Mouse (Mus musculus): ENCODE results near the gene Nme9. TPM values are rescaled to one million over a fixed set of nuclear protein-coding genes. Genes with fewer than 3 reads are reported as not detected.

The Nme9 gene
- polyA plus RNA-seq, 1 experiment from 2014 or later = 0.42 TPM

GRCm38 (mm10) chr9:99428601-99429331, 22.5 kb upstream of the Nme9 start:
- 79% methylated on average over 11 of the region's 11 CpGs for WGBS
- Histone ChIP-seq H3K9ac (no peak overlapping the region), H3K4me2 (no peak overlapping the region), H3K9me3 (no peaks in the 10 kb centered on the region), H3K27ac (no peak overlapping the region), H3K36me3 (replicated peaks) (no peaks in the 10 kb centered on the region), H3K4me1 (peaks cover 19% of the 10 kb centered on the region), H3K4me3 (replicated peaks) (no peak overlapping the region), H3K27me3 (no peaks in the 10 kb centered on the region)
- ATAC-seq (ENCODE audit: low FRiP score) = no peak

GRCm38 (mm10) chr9:99429845-99430244, 21.4 kb upstream of the Nme9 start:
- H3K27ac ChIP-seq = no peak overlapping the region
- no peaks in the 10 kb centered on the region for H3K27me3 ChIP-seq
- no peak overlapping the region for H3K9ac ChIP-seq
- H3K4me1 ChIP-seq = peaks cover 23% of the 10 kb centered on the region
- no peak overlapping the region for H3K4me3 ChIP-seq (replicated peaks)
- H3K36me3 ChIP-seq (replicated peaks) = no peaks in the 10 kb centered on the region
- H3K9me3 ChIP-seq = no peaks in the 10 kb centered on the region
- 89% methylated on average over 3 of the region's 3 CpGs for WGBS
- no peak for ATAC-seq (ENCODE audit: low FRiP score)
- no peak overlapping the region for H3K4me2 ChIP-seq

DNA sequence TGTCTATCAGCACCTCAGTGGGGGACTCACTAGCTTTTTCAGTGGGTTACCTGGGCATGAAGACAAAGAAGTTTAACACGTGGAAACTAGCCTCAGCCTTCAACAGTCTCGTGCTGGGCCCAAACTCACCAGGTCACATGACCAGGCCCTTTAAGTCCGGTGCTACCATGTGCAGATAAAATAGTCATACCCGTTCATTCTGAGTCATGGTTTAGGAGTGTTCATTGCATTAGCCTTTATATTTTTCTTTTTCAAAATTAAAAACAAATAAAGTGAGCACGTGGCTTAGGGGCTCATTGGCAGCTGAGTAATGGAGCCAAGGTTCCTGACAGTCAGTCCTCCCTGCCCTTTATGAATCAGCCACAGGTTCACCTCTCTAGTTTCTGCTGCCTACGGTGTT, 20.5 kb upstream of the Nme9 start:
- ATAC-seq (ENCODE audit: low FRiP score) = no peak
- Histone ChIP-seq H3K27ac (no peak overlapping the region), H3K4me3 (replicated peaks) (no peak overlapping the region), H3K9ac (no peak overlapping the region), H3K9me3 (no peaks in the 10 kb centered on the region), H3K27me3 (no peaks in the 10 kb centered on the region), H3K4me1 (peaks cover 30% of the 10 kb centered on the region), H3K4me2 (no peak overlapping the region), H3K36me3 (replicated peaks) (no peaks in the 10 kb centered on the region)
- WGBS = 80% methylated on average over 6 of the region's 6 CpGs

DNA sequence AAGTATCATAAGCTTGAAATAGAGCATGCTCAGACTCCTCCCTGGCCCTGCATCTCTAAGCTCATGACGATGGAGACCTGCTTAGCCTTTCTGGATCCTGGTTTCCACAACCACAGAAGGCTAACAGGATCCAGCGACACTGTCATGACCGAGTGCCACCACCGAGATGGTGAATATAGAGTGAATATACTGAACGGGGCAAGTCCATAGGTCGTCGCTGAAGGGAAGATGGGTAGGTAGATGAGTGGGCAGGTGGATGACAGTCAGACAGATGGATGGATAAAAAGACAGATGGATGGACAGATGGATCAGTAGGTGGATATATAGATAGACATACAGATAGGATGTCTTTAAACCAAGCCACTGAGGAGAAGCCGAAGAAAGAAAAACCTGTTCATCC, 19.9 kb upstream of the Nme9 start:
- ATAC-seq (ENCODE audit: low FRiP score) = no peak
- no peak overlapping the region for H3K4me3 ChIP-seq (replicated peaks)
- H3K27me3 ChIP-seq = no peaks in the 10 kb centered on the region
- no peak overlapping the region for H3K27ac ChIP-seq
- 95% methylated on average over 8 of the region's 8 CpGs for WGBS
- no peaks in the 10 kb centered on the region for H3K9me3 ChIP-seq
- no peak overlapping the region for H3K9ac ChIP-seq
- H3K4me1 ChIP-seq = peaks cover 31% of the 10 kb centered on the region
- no peaks in the 10 kb centered on the region for H3K36me3 ChIP-seq (replicated peaks)
- no peak overlapping the region for H3K4me2 ChIP-seq

- H3K4me2 ChIP-seq = no peak overlapping the region
- no peak for ATAC-seq (ENCODE audit: low FRiP score)
- H3K9ac ChIP-seq = no peak overlapping the region
- no peak overlapping the region for H3K27ac ChIP-seq
- no peaks in the 10 kb centered on the region for H3K36me3 ChIP-seq (replicated peaks)
- peaks cover under 1% of the 10 kb centered on the region; the same call in 1 of the 2 replicates for H3K27me3 ChIP-seq
- 82% methylated on average over 6 of the region's 6 CpGs for WGBS
- no peaks in the 10 kb centered on the region for H3K9me3 ChIP-seq
- H3K4me1 ChIP-seq = peaks cover 33% of the 10 kb centered on the region
- H3K4me3 ChIP-seq (replicated peaks) = no peak overlapping the region
Measured at GRCm38 (mm10) chr9:99431963-99432362, 19.3 kb upstream of the Nme9 start.

DNA sequence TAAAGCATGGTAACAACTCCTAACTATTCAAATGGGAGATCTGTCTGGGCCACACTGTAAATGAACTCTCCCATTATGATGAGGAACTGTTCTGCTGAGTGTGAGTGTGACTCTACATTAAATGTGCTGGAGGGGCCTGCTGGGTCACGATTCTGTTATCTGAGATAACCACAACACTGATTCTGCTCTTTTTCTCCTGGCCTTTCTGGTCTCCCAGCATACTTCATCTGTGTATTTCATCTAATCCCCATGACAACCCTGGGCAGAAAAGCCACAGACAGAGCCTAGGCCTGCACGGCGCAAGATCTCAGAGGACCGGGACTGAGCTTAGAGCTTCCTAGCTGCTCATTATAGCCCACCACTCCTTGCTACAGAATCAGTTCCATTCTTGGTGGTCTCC, 18.8 kb upstream of the Nme9 start:
- Histone ChIP-seq H3K4me2 (no peak overlapping the region), H3K27me3 (peaks cover 5% of the 10 kb centered on the region), H3K27ac (no peak overlapping the region), H3K36me3 (replicated peaks) (no peaks in the 10 kb centered on the region), H3K4me1 (peaks cover 38% of the 10 kb centered on the region), H3K9ac (no peak overlapping the region), H3K4me3 (replicated peaks) (no peak overlapping the region), H3K9me3 (no peaks in the 10 kb centered on the region)
- 87% methylated on average over 4 of the region's 4 CpGs for WGBS
- ATAC-seq (ENCODE audit: low FRiP score) = no peak

GRCm38 (mm10) chr9:99434892-99435618, 16.2 kb upstream of the Nme9 start:
- H3K36me3 ChIP-seq (replicated peaks) = no peaks in the 10 kb centered on the region
- peaks cover 28% of the 10 kb centered on the region for H3K27me3 ChIP-seq
- H3K4me3 ChIP-seq (replicated peaks) = peak overlapping the region; percentile 83
- H3K4me2 ChIP-seq = peak overlapping the region; percentile 84
- H3K9ac ChIP-seq = peak overlapping the region; percentile 86
- WGBS = 36% methylated on average over 14 of the region's 14 CpGs
- H3K27ac ChIP-seq = peak overlapping the region; percentile 85; the same call in 1 of the 2 replicates
- H3K9me3 ChIP-seq = no peaks in the 10 kb centered on the region
- peak; percentile 50 for ATAC-seq (ENCODE audit: low FRiP score)
- H3K4me1 ChIP-seq = peaks cover 38% of the 10 kb centered on the region

GRCm38 (mm10) chr9:99435619-99436181, 15.6 kb upstream of the Nme9 start:
- H3K27me3 ChIP-seq = peaks cover 28% of the 10 kb centered on the region

GRCm38 (mm10) chr9:99436182-99437030, 14.9 kb upstream of the Nme9 start:
- H3K4me2 ChIP-seq = peak overlapping the region; percentile 84

More at GRCm38 (mm10) chr9:99435619-99436181, 15.6 kb upstream of the Nme9 start:
- ATAC-seq (ENCODE audit: low FRiP score) = peak; percentile 42
- Histone ChIP-seq H3K36me3 (replicated peaks) (no peaks in the 10 kb centered on the region), H3K4me3 (replicated peaks) (peak overlapping the region; percentile 83), H3K4me1 (peaks cover 38% of the 10 kb centered on the region), H3K4me2 (peak overlapping the region; percentile 84), H3K9me3 (no peaks in the 10 kb centered on the region), H3K27ac (peak overlapping the region; percentile 85), H3K9ac (peak overlapping the region; percentile 86)
- WGBS = 11% methylated on average over 16 of the region's 16 CpGs

DNA sequence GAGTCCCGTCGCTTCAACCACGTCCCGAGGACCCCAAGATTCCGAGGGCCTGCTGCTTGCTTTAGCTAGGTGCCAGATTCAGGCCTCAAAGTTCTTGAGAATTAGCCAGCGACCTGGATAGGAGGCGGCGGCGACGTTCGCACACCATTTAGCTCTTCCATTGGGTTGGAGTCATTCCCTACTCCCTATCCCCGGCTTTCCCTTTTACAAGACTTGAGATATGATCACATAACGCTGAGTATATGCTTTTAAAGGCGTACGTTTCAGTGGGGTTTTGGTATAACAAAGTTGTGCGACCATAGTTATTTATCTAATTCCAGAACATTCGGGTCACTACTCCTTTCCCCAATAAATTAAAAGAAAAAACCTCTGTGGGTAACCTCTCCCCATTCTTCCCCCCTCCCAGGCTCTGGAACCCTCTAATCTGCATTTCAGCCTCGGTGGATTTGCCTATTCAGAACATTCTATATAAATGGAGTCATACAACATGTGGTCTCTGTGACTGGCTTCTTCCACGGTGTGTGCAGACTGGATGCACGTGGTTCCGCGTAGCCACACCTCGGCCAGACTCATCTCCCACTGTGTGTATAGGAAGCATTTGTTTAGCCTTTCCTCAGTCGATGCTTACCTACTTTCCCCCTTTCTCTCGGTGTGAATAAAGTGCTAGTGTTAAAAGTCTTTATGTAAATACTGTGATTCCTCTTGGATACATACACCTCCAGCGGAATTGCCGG, 14.1 kb upstream of the Nme9 start, which contains the start of gene Mras:
TSS of gene Mras (minus strand) at position 351 of the 734 bp plus-strand sequence.
- Histone ChIP-seq H3K4me1 (peaks cover 38% of the 10 kb centered on the region), H3K27ac (peak within 1 kb of the TSS; percentile 85), H3K36me3 (replicated peaks) (no peaks in the 10 kb centered on the region), H3K9ac (peak within 1 kb of the TSS; percentile 86), H3K4me2 (peak within 1 kb of the TSS; percentile 84), H3K27me3 (peaks cover 34% of the 10 kb centered on the region), H3K4me3 (replicated peaks) (peak within 1 kb of the TSS; percentile 83), H3K9me3 (no peaks in the 10 kb centered on the region)
- ATAC-seq (ENCODE audit: low FRiP score) = 0 out of 2 replicates have a peak, but pooled peaks have one; percentile 2
- WGBS = 18% methylated on average over 27 of the region's 27 CpGs

More at GRCm38 (mm10) chr9:99436182-99437030, 14.9 kb upstream of the Nme9 start:
- peak overlapping the region; percentile 83 for H3K4me3 ChIP-seq (replicated peaks)
- WGBS = under 1% methylated on average over 67 of the region's 86 CpGs
- peak overlapping the region; percentile 85 for H3K27ac ChIP-seq
- H3K4me1 ChIP-seq = peaks cover 38% of the 10 kb centered on the region
- ATAC-seq (ENCODE audit: low FRiP score) = peak; percentile 84
- H3K9me3 ChIP-seq = no peaks in the 10 kb centered on the region
- peaks cover 28% of the 10 kb centered on the region for H3K27me3 ChIP-seq
- H3K36me3 ChIP-seq (replicated peaks) = no peaks in the 10 kb centered on the region
- H3K9ac ChIP-seq = peak overlapping the region; percentile 86

- no peak overlapping the region for H3K4me2 ChIP-seq
- H3K27me3 ChIP-seq = peaks cover 35% of the 10 kb centered on the region
- 77% methylated on average over 12 of the region's 12 CpGs for WGBS
- no peak overlapping the region for H3K4me3 ChIP-seq (replicated peaks)
- no peak overlapping the region for H3K9ac ChIP-seq
- H3K9me3 ChIP-seq = no peaks in the 10 kb centered on the region
- no peak for ATAC-seq (ENCODE audit: low FRiP score)
- H3K36me3 ChIP-seq (replicated peaks) = no peaks in the 10 kb centered on the region
- peaks cover 33% of the 10 kb centered on the region for H3K4me1 ChIP-seq
- no peak overlapping the region for H3K27ac ChIP-seq
Measured at GRCm38 (mm10) chr9:99437781-99438565, 13.3 kb upstream of the Nme9 start.
